Mouse (Mus musculus) liver, embryonic 11.5 days (tissue): ENCODE data around the gene Slc26a8. TPM values are rescaled to one million over a fixed set of nuclear protein-coding genes. Genes with fewer than 3 reads are reported as not detected.

Experiments used
- ATAC-seq: fragments of 200-750 bp; cut with Nextera tagmentation; replicated peaks from 2 replicates; pipeline ENCODE4 v1.8.0; 2017; ENCODE audit warnings: moderate number of reproducible peaks, mild to moderate bottlenecking, moderate TSS enrichment, moderate library complexity; ENCODE audit not compliant: low FRiP score
- DNase-seq: peaks from one replicate; pipeline ENCODE4 v3.0.0-alpha.2; 2017; ENCODE audit warnings: low spot score
- H3K27ac ChIP-seq: fragments of 300-500 bp; sonication (generic); 2 replicates; pipeline ENCODE4 v1.5.1; 2014; ENCODE audit warnings: mild to moderate bottlenecking, low read depth, low read length, control low read depth
- H3K27me3 ChIP-seq: fragments of 300-500 bp; sonication (generic); replicated peaks from 2 replicates; pipeline ENCODE4 v1.6.1; 2014; ENCODE audit warnings: low read length, mixed read lengths; ENCODE audit not compliant: control insufficient read depth, insufficient read depth
- H3K36me3 ChIP-seq: fragments of 300-500 bp; sonication (generic); 2 replicates; pipeline ENCODE4 v1.6.1; 2014; ENCODE audit warnings: mild to moderate bottlenecking, low read length, moderate library complexity, mixed read lengths; ENCODE audit not compliant: control insufficient read depth, insufficient read depth
- H3K4me1 ChIP-seq: fragments of 300-500 bp; sonication (generic); replicated peaks from 2 replicates; pipeline ENCODE4 v1.6.1; 2014; ENCODE audit warnings: low read length, mixed read lengths; ENCODE audit not compliant: control insufficient read depth, insufficient read depth
- H3K4me2 ChIP-seq: fragments of 300-500 bp; sonication (generic); 2 replicates; pipeline ENCODE4 v1.6.1; 2014; ENCODE audit warnings: mild to moderate bottlenecking, control low read depth, moderate library complexity
- H3K4me3 ChIP-seq: fragments of 300-500 bp; sonication (generic); 2 replicates; pipeline ENCODE4 v1.5.1; 2014; ENCODE audit warnings: low read depth, low read length, control low read depth
- H3K9ac ChIP-seq: fragments of 300-500 bp; sonication (generic); 2 replicates; pipeline ENCODE4 v1.6.1; 2014; ENCODE audit warnings: low read depth, low read length, control low read depth
- H3K9me3 ChIP-seq: fragments of 300-500 bp; sonication (generic); 2 replicates; pipeline ENCODE4 v1.6.1; 2016; ENCODE audit warnings: low read length, inconsistent platforms, mixed read lengths; ENCODE audit not compliant: control insufficient read depth
- WGBS: fragments of 180-500 bp; shearing (Covaris S2); extraction: QIAGEN DNeasy Blood & Tissue Kit; methylation state at CpG from one replicate; pipeline ENCODE4 v1.1.7; 2014; 5-methylcytosine and 5-hydroxymethylcytosine counted together
- polyA plus RNA-seq: library from polyadenylated mRNA; unstranded; fragments of >200 nt; fragmentation: Nextera tagmentation; extraction: Ambion mirVana; gene quantifications from 2 replicates; pipeline ENCODE4 v1.2.1, GENCODE M21; 2014

Gene Slc26a8
- polyA plus RNA-seq, 1 experiment from 2014 or later = 0.34 TPM

GRCm38 (mm10) chr17:28588591-28588990 lies 101.4 kb downstream of the Slc26a8 start:
- Histone ChIP-seq H3K9ac (no peak overlapping the region), H3K36me3 (peaks cover 44% of the 10 kb centered on the region), H3K27ac (no peak overlapping the region), H3K4me3 (no peak overlapping the region), H3K9me3 (no peaks in the 10 kb centered on the region), H3K27me3 (no peaks in the 10 kb centered on the region), H3K4me2 (no peak overlapping the region), H3K4me1 (no peaks in the 10 kb centered on the region)
- 86% methylated on average over 2 of the region's 2 CpGs for WGBS
- no peak for DNase-seq
- no peak for ATAC-seq

Other genes starting within 250 kb of the Slc26a8 start
- 8.8 and 10.1 TPM in 2 replicates for gene Fkbp5, start 172.7 kb downstream of the Slc26a8 start, polyA plus RNA-seq
- gene Armc12, start 159.4 kb downstream of the Slc26a8 start, polyA plus RNA-seq = not detected in 2 replicates
- not detected in 2 replicates for gene Clpsl2, start 140.8 kb downstream of the Slc26a8 start, polyA plus RNA-seq
- gene Clps, start 129.5 kb downstream of the Slc26a8 start, polyA plus RNA-seq = 3.5 and 3.7 TPM in 2 replicates
- gene Lhfpl5, start 114.6 kb downstream of the Slc26a8 start, polyA plus RNA-seq = 0.27 and 0.33 TPM in 2 replicates
- gene Srpk1, start 67.5 kb downstream of the Slc26a8 start, polyA plus RNA-seq = 92.7 and 99.8 TPM in 2 replicates
- 58.5 and 64.6 TPM in 2 replicates for gene Mapk14, start 1.1 kb upstream of the Slc26a8 start, polyA plus RNA-seq
- gene AC170998.1, start 35.9 kb upstream of the Slc26a8 start, polyA plus RNA-seq = 0.84 and 3.6 TPM in 2 replicates
- gene Mapk13, start 79.1 kb upstream of the Slc26a8 start, polyA plus RNA-seq = 5.0 and 5.5 TPM in 2 replicates
- gene Brpf3, start 110.9 kb upstream of the Slc26a8 start, polyA plus RNA-seq = 29.3 and 34.8 TPM in 2 replicates
- 0.05 TPM in 1 of 2 replicates, not detected in the other for gene Pnpla1, start 168.2 kb upstream of the Slc26a8 start, polyA plus RNA-seq
- gene 4930539E08Rik, start 225.1 kb upstream of the Slc26a8 start, polyA plus RNA-seq = 0.08 and 0.48 TPM in 2 replicates